Mouse (Mus musculus) liver, adult 2 months (tissue): ENCODE measurements around the gene B4galnt1.

ENCODE experiments used
- CTCF ChIP-seq: fragments of 200-500 bp; IDR thresholded peaks from 2 replicates; pipeline ENCODE4 v1.5.1; 2011; ENCODE audit warnings: low read depth, low read length, control low read depth
- POLR2A ChIP-seq: fragments of 200-500 bp; IDR thresholded peaks from 2 replicates; pipeline ENCODE4 v1.6.1; 2011; ENCODE audit warnings: low read length, control low read depth; ENCODE audit not compliant: insufficient read depth; ENCODE audit errors: extremely low read depth

- no peak for TF ChIP-seq CTCF
- no peak for TF ChIP-seq POLR2A
Observed at GRCm38 (mm10) chr10:127205373-127205772, 40.3 kb downstream of the B4galnt1 start.
